ENCODE assay signal across 8 mouse cellular contexts in the genomic region with DNA sequence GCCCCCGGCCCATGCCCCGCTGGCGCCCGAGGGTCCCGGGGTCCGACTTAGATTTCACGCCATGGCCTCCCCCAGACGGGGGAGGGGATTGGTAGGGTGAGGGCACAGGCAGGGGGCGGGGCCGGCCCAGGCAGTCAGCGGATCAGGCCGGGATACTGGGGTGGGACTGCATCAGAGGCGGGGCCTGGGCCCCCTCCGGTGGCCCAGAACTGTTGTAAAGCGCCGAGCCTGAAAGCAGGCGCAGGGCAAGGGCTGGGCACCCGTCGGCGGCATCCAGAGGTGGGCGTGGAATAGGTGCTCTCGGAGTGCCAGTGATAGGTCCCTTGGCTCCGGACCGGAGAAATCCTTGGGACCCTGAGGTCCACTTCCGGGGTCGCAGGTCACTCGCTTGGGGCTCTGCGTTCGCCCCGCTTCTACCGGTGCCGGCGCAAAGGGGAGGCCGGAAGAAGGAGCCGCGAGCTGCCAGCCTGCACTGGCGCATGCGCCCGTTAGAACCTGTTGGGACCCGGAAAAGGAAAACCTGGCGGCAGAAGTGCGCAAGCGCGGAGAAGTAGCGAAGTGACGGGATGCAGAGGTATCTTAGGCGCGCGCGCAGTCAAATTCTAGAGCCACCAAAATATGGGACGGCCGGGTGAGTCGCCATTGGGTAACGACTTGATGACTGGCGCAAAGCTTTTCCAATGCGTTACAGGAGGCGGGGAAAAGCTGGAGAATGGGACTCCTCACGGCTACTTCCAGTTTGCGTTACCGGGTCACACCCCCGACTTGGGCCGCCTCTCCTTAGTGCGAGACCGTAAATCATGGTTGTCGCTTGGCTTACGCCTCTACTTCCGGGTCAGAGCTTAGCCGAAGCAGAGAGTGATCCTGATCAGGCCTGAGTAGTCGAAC. TPM values are rescaled to one million over a fixed set of nuclear protein-coding genes. Genes with fewer than 3 reads are reported as not detected.
A peak's percentile ranks its signal among the peaks of the same experiment; 100 is the strongest.
DNase-seq lines count a peak whose midpoint lies in the region; ATAC-seq and TF ChIP-seq lines count a peak whose summit lies in the region.

A gene (plus strand): TSS at position 543 of the 888 bp plus-strand sequence.
A gene (minus strand): TSS at position 709 of the 888 bp plus-strand sequence.

- TF ChIP-seq RAD21 in MEL (IDR thresholded peaks at IDR 0.05; ENCODE audit: low read depth, low read length): no peak

- no peak for TF ChIP-seq CTCF in MEL (IDR thresholded peaks at IDR 0.05 in 2 of 3, conservative IDR thresholded peaks at IDR 0.05 in 1 of 3; ENCODE audit: control insufficient read depth in 1 of 3, insufficient read depth in 1 of 3, low read depth in 2 of 3, low read length in 3 of 3, poor library complexity in 1 of 3, severe bottlenecking in 1 of 3)
- TF ChIP-seq CTCF in cerebellum, adult 2 months (IDR thresholded peaks at IDR 0.05; ENCODE audit: borderline replicate concordance, insufficient read depth, low read depth, low read length): no peak
- peak; percentile 47; the same call in 1 of the 2 replicates for TF ChIP-seq CTCF in forebrain, postnatal 0 days (IDR thresholded peaks at IDR 0.05; ENCODE audit: low read depth)

- H3K27ac ChIP-seq in MEL (ENCODE audit: control insufficient read depth, low read depth, low read length): peak within 1 kb of the TSS; percentile 94
- H3K27ac ChIP-seq in cerebellum, adult 2 months (ENCODE audit: insufficient read depth, low read length): peak within 1 kb of the TSS; percentile 70
- H3K27ac ChIP-seq in forebrain, postnatal 0 days (ENCODE audit: low read depth, low read length): peak within 1 kb of the TSS; percentile 74
- H3K27ac ChIP-seq in lung, embryonic 15.5 days: peak within 1 kb of the TSS; percentile 96

- no peaks in the 10 kb centered on the region for H3K9me3 ChIP-seq in MEL (replicated peaks; ENCODE audit: insufficient read depth, low read length)
- no peaks in the 10 kb centered on the region for H3K9me3 ChIP-seq in forebrain, postnatal 0 days (ENCODE audit: low read length)
- no peaks in the 10 kb centered on the region for H3K9me3 ChIP-seq in lung, embryonic 15.5 days

- H3K4me2 ChIP-seq in forebrain, postnatal 0 days (ENCODE audit: low read depth): peak within 1 kb of the TSS; percentile 97
- peak within 1 kb of the TSS; percentile 92 for H3K4me2 ChIP-seq in lung, embryonic 15.5 days

- no peaks in the 10 kb centered on the region for H3K27me3 ChIP-seq in MEL (ENCODE audit: control insufficient read depth in 1 of 2, insufficient read depth in 2 of 2, low read length in 2 of 2)
- no peaks in the 10 kb centered on the region for H3K27me3 ChIP-seq in cerebellum, adult 2 months (ENCODE audit: control insufficient read depth, insufficient read depth, low read length)
- H3K27me3 ChIP-seq in forebrain, postnatal 0 days (ENCODE audit: insufficient read depth, low read length): no peaks in the 10 kb centered on the region
- no peaks in the 10 kb centered on the region for H3K27me3 ChIP-seq in lung, embryonic 15.5 days

- no peak for TF ChIP-seq EP300 in MEL (IDR thresholded peaks at IDR 0.05; ENCODE audit: low read depth in 1 of 2, low read length in 2 of 2)

- peak; percentile 97 for ATAC-seq in forebrain, postnatal 0 days
- peak; percentile 92 for ATAC-seq in lung, embryonic 15.5 days (ENCODE audit: borderline replicate concordance, extremely low read depth, low FRiP score, low TSS enrichment)

- TF ChIP-seq POLR2A in MEL (IDR thresholded peaks at IDR 0.05; ENCODE audit: control insufficient read depth in 1 of 2, insufficient read depth in 1 of 2, low read depth in 1 of 2, low read length in 2 of 2, poor library complexity in 1 of 2): peak; percentile 63 to 73; a peak in 3 of 4 replicates
- TF ChIP-seq POLR2A in cerebellum, adult 2 months (IDR thresholded peaks at IDR 0.05; ENCODE audit: borderline replicate concordance, insufficient read depth, low read length): peak; percentile 62; the same call in 1 of the 2 replicates

- peak within 1 kb of the TSS; percentile 91 for H3K9ac ChIP-seq in MEL (ENCODE audit: control insufficient read depth, low read depth, low read length, poor library complexity, severe bottlenecking)
- peak within 1 kb of the TSS; percentile 79 for H3K9ac ChIP-seq in forebrain, postnatal 0 days
- peak within 1 kb of the TSS; percentile 95 for H3K9ac ChIP-seq in lung, embryonic 15.5 days

- WGBS in cerebellum, adult 2 months: under 1% methylated on average over 69 of the region's 69 CpGs
- 1% methylated on average over 69 of the region's 69 CpGs for WGBS in forebrain, postnatal 0 days
- WGBS in lung, embryonic 15.5 days: under 1% methylated on average over 69 of the region's 69 CpGs

- H3K4me1 ChIP-seq in MEL (ENCODE audit: control insufficient read depth in 1 of 2, insufficient read depth in 2 of 2, low read length in 2 of 2): peaks cover 2 to 24% of the 10 kb centered on the region in 2 experiments; a peak in 3 of 4 replicates
- H3K4me1 ChIP-seq in cerebellum, adult 2 months (ENCODE audit: control insufficient read depth, insufficient read depth, low read length): peaks cover 34% of the 10 kb centered on the region
- H3K4me1 ChIP-seq in forebrain, postnatal 0 days (ENCODE audit: insufficient read depth): peaks cover 17% of the 10 kb centered on the region
- H3K4me1 ChIP-seq in lung, embryonic 15.5 days: peaks cover 43% of the 10 kb centered on the region

- peak; percentile 99 for DNase-seq in MEL (ENCODE audit: low read depth, low spot score)
- peak; percentile 98 to 99 for DNase-seq in cerebellum, adult 2 months
- DNase-seq in forebrain, postnatal 0 days: peak; percentile 100
- peak; percentile 97 for DNase-seq in heart, postnatal 4 days
- peak; percentile 98 to 99 for DNase-seq in layer of hippocampus, adult 8-10 months (ENCODE audit: low spot score in 2 of 2)
- peak; percentile 97 for DNase-seq in ovary, adult 18-20 months (ENCODE audit: low spot score)
- peak; percentile 99 for DNase-seq in thymus, postnatal 0 days (ENCODE audit: low spot score)

- H3K4me3 ChIP-seq in MEL (ENCODE audit: control insufficient read depth in 1 of 2, insufficient read depth in 1 of 2, low read depth in 2 of 2, low read length in 2 of 2): peak within 1 kb of the TSS; percentile 89 to 99
- H3K4me3 ChIP-seq in cerebellum, adult 2 months (replicated peaks; ENCODE audit: insufficient read depth, low read depth, low read length): peak within 1 kb of the TSS; percentile 82
- peak within 1 kb of the TSS; percentile 69 for H3K4me3 ChIP-seq in forebrain, postnatal 0 days (ENCODE audit: low read depth, low read length)
- peak within 1 kb of the TSS; percentile 87 for H3K4me3 ChIP-seq in lung, embryonic 15.5 days

- H3K79me2 ChIP-seq in MEL (ENCODE audit: control insufficient read depth, insufficient read depth, low read length, poor library complexity): peaks cover 44% of the 10 kb centered on the region

- H3K36me3 ChIP-seq in MEL (ENCODE audit: control insufficient read depth in 1 of 2, insufficient read depth in 2 of 2, low read length in 2 of 2): peaks cover 2 to 9% of the 10 kb centered on the region in 2 experiments; a peak in 2 of 4 replicates
- H3K36me3 ChIP-seq in forebrain, postnatal 0 days (ENCODE audit: insufficient read depth): peaks cover 42% of the 10 kb centered on the region
- peaks cover 36% of the 10 kb centered on the region for H3K36me3 ChIP-seq in lung, embryonic 15.5 days

TF ChIP-seq in MEL, 35 proteins besides CTCF, POLR2A, EP300 and RAD21 (continues in another document):
- TF ChIP-seq MAX (IDR thresholded peaks at IDR 0.05; ENCODE audit: low read length) (peak; percentile 59), ELF1 (IDR thresholded peaks at IDR 0.05; ENCODE audit: low read depth, low read length) (peak; percentile 93), ZC3H11A (IDR thresholded peaks at IDR 0.05; ENCODE audit: low read depth, low read length) (no peak), MYB (IDR thresholded peaks at IDR 0.05; ENCODE audit: low read depth, low read length) (peak; percentile 72), NELFE (IDR thresholded peaks at IDR 0.05; ENCODE audit: low read depth, low read length) (peak; percentile 86), GATA1 (IDR thresholded peaks at IDR 0.05; ENCODE audit: low read depth, low read length) (no peak), USF1 (IDR thresholded peaks at IDR 0.05; ENCODE audit: low read depth, low read length) (peak; percentile 9; the same call in 1 of the 2 replicates), CHD2 (IDR thresholded peaks at IDR 0.05; ENCODE audit: low read length) (peak; percentile 67), KAT2A (conservative IDR thresholded peaks at IDR 0.05; ENCODE audit: low read depth, low read length) (peak; percentile 85), USF2 (IDR thresholded peaks at IDR 0.05; ENCODE audit: borderline replicate concordance in 1 of 2, insufficient read depth in 1 of 2, low read depth in 1 of 2, low read length in 2 of 2) (no peak), POLR2AphosphoS5 (IDR thresholded peaks at IDR 0.05; ENCODE audit: borderline replicate concordance, low read depth, low read length) (no peak), NRF1 (IDR thresholded peaks at IDR 0.05; ENCODE audit: insufficient read depth, low read depth, low read length, poor library complexity, severe bottlenecking) (peak; percentile 92)

RNA-seq across cellular contexts. Expression of the first gene that starts in this region (rescaled TPM):
- 17.9 and 22.5 TPM in 2 replicates for total RNA-seq in MEL (2012; rRNA removed)
- polyA plus RNA-seq in MEL (2012; ENCODE audit: insufficient read depth in 1 of 2, insufficient read length in 2 of 2, low read depth in 1 of 2, low replicate concordance in 2 of 2, missing spikeins in 1 of 2): 10 to 100 TPM in 1 of 2 experiments, not detected in 1; 38.3 TPM
- 28.6 and 29.7 TPM in 2 replicates for polyA plus RNA-seq in cerebellum, adult 2 months (2012; rRNA removed)
- 14.4 and 19.7 TPM in 2 replicates for total RNA-seq in forebrain, postnatal 0 days (2014; rRNA removed)
- 8.7 and 9.0 TPM in 2 replicates for polyA plus RNA-seq in forebrain, postnatal 0 days (2015; fragmentation: Nextera tagmentation; extraction: Ambion mirVana)
- 10 to 100 TPM; 39.8 to 40.0 TPM for total RNA-seq in heart, postnatal 4 days (2021)
- total RNA-seq in layer of hippocampus, adult 8-10 months (2022): 10 to 100 TPM; 16.9 to 21.3 (median 18.7) TPM
- 44.1 and 45.2 TPM in 2 replicates for polyA plus RNA-seq in lung, embryonic 15.5 days (2015; fragmentation: Nextera tagmentation; extraction: Ambion mirVana)
- 25.7 and 29.2 TPM in 2 replicates for polyA plus RNA-seq in thymus, postnatal 0 days (2015; fragmentation: Nextera tagmentation; extraction: Ambion mirVana)

RNA-seq across cellular contexts. Expression of the second gene that starts in this region (rescaled TPM):
- total RNA-seq in MEL (2012; rRNA removed): 25.3 and 26.8 TPM in 2 replicates
- polyA plus RNA-seq in MEL (2012; ENCODE audit: insufficient read depth in 1 of 2, insufficient read length in 2 of 2, low read depth in 1 of 2, low replicate concordance in 2 of 2, missing spikeins in 1 of 2): 10 to 100 TPM in 1 of 2 experiments, not detected in 1; 76.4 TPM
- 65.0 and 65.1 TPM in 2 replicates for polyA plus RNA-seq in cerebellum, adult 2 months (2012; rRNA removed)
- 57.4 and 67.1 TPM in 2 replicates for total RNA-seq in forebrain, postnatal 0 days (2014; rRNA removed)
- 10.2 and 17.2 TPM in 2 replicates for polyA plus RNA-seq in forebrain, postnatal 0 days (2015; fragmentation: Nextera tagmentation; extraction: Ambion mirVana)
- 10 to 100 TPM; 42.5 to 42.7 TPM for total RNA-seq in heart, postnatal 4 days (2021)
- total RNA-seq in layer of hippocampus, adult 8-10 months (2022): 10 to 100 TPM; 74.5 to 80.9 (median 77.0) TPM
- polyA plus RNA-seq in lung, embryonic 15.5 days (2015; fragmentation: Nextera tagmentation; extraction: Ambion mirVana): 18.2 and 20.9 TPM in 2 replicates
- 13.7 and 19.4 TPM in 2 replicates for polyA plus RNA-seq in thymus, postnatal 0 days (2015; fragmentation: Nextera tagmentation; extraction: Ambion mirVana)

Comparison
In these comparisons a context has a peak if more than half of its experiments do, and no peak if none do; other contexts are left out.
1. Peak in every context shown above with its lines: DNase-seq, ATAC-seq, H3K4me3 ChIP-seq and H3K27ac ChIP-seq.